Mouse (Mus musculus): ENCODE results near the gene Clasp1. TPM values are rescaled to one million over a fixed set of nuclear protein-coding genes. Genes with fewer than 3 reads are reported as not detected.
A peak's percentile ranks its signal among the peaks of the same experiment; 100 is the strongest.

Clasp1 gene
- polyA plus RNA-seq, 1 experiment = 12.8 TPM

DNA sequence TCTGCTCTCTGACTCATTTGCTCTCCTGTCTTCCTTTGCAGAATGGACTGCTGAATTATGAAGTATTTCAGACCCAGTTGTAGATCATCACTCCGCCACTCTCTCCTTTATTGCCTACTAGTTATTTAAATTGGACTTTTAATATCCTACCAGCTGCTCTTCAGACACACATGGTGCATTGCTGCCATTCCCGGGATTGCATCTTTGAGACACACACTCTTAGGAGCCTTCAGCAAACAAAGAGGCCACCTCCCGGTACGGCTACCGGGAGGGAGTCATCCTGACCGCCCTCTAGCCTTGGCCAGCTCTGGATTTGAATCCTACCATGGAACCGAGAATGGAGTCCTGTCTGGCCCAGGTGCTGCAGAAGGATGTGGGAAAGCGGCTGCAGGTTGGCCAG, 30.5 kb downstream of the Clasp1 start:
- Histone ChIP-seq H3K36me3 (ENCODE audit: control insufficient read depth, insufficient read depth, low read length) (no peaks in the 10 kb centered on the region), H3K27ac (ENCODE audit: insufficient read depth, low read depth, low read length) (no peak overlapping the region), H3K4me3 (ENCODE audit: insufficient read depth, low read depth, low read length) (no peak overlapping the region), H3K27me3 (replicated peaks; ENCODE audit: control insufficient read depth, insufficient read depth, low read length) (no peaks in the 10 kb centered on the region), H3K4me1 (ENCODE audit: control insufficient read depth, insufficient read depth, low read length) (peaks cover 3% of the 10 kb centered on the region; the same call in 1 of the 2 replicates)
- 86% methylated on average over 8 of the region's 8 CpGs for WGBS
- TF ChIP-seq CTCF (conservative IDR thresholded peaks at IDR 0.05; ENCODE audit: insufficient read depth, insufficient read length, low read depth, low read length) = no peak
- no peak for TF ChIP-seq POLR2A (IDR thresholded peaks at IDR 0.05; ENCODE audit: low read depth, low read length)
- no peak for DNase-seq

DNA sequence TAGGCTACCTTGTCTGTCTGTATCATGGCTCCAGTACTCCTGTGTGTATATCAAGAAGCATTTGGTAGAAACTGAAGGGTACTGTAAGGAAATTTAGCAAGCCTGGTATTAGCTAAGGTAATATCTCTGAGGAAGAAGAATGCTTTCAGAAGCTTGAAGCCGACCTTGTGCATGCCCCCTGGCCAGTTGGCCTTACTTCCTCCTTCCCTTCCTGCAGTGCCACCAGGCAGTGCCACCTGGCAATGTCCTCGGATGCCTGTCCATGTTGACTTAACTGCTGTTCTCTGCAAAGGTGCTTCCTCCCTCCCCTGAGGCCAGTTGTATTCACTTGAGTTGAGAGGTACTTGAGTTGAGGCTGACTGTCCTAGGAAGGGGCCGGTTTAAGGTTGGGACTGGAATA, 32.3 kb downstream of the Clasp1 start:
- DNase-seq = no peak
- WGBS = 42% methylated on average over 3 of the region's 3 CpGs
- H3K4me1 ChIP-seq (ENCODE audit: control insufficient read depth, insufficient read depth, low read length) = peaks cover 3% of the 10 kb centered on the region; the same call in 1 of the 2 replicates
- H3K27me3 ChIP-seq (replicated peaks; ENCODE audit: control insufficient read depth, insufficient read depth, low read length) = no peaks in the 10 kb centered on the region
- H3K36me3 ChIP-seq (ENCODE audit: control insufficient read depth, insufficient read depth, low read length) = no peaks in the 10 kb centered on the region
- TF ChIP-seq CTCF (conservative IDR thresholded peaks at IDR 0.05; ENCODE audit: insufficient read depth, insufficient read length, low read depth, low read length) (no peak), POLR2A (IDR thresholded peaks at IDR 0.05; ENCODE audit: low read depth, low read length) (no peak)
- no peak overlapping the region for H3K4me3 ChIP-seq (ENCODE audit: insufficient read depth, low read depth, low read length)
- no peak overlapping the region for H3K27ac ChIP-seq (ENCODE audit: insufficient read depth, low read depth, low read length)

DNA sequence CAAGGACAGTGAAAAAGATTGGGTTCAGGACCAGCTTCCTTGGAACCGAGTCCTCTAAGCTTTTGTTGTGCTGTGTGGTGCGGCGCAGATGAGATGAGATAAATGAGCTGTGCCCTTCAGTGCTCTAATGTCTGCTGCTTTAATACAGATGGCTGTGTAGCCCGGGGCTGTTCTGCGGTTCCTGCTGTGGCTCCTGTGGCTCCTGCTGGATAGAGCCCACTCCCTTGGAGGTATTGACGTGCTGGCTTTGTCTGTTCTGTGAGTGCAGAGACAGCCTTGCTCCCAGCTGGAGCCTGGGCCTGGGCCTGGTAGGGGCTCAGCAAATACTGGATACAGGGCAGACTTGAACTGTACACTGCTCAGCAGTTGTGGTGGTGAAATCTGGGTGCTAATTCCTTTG, 34.0 kb downstream of the Clasp1 start:
- no peak overlapping the region for H3K27ac ChIP-seq (ENCODE audit: insufficient read depth, low read depth, low read length)
- WGBS = 85% methylated on average over 6 of the region's 6 CpGs
- no peaks in the 10 kb centered on the region for H3K36me3 ChIP-seq (ENCODE audit: control insufficient read depth, insufficient read depth, low read length)
- no peak for DNase-seq
- peaks cover 3% of the 10 kb centered on the region; the same call in 1 of the 2 replicates for H3K4me1 ChIP-seq (ENCODE audit: control insufficient read depth, insufficient read depth, low read length)
- H3K27me3 ChIP-seq (replicated peaks; ENCODE audit: control insufficient read depth, insufficient read depth, low read length) = no peaks in the 10 kb centered on the region
- no peak overlapping the region for H3K4me3 ChIP-seq (ENCODE audit: insufficient read depth, low read depth, low read length)
- TF ChIP-seq POLR2A (IDR thresholded peaks at IDR 0.05; ENCODE audit: low read depth, low read length) (no peak), CTCF (conservative IDR thresholded peaks at IDR 0.05; ENCODE audit: insufficient read depth, insufficient read length, low read depth, low read length) (no peak)

DNA sequence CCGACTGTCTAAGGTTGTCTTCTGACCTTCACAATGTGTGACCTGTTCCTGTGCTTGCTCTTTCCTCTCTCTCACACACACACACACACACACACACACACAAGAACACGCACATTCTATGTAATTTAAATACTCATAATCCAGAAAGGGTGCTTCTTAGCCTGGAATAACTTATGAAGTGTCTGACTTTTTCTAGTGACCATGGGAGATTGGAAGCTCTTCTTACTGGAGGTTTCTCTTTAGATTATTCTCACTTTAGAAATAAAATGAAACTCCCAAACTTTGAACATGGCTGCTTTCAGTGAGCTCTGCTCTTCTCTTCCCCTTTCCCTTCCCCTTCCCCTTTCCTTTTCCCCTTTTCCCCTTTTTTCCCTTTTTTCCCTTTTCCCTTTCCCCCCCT, 37.1 kb downstream of the Clasp1 start:
- no peak for TF ChIP-seq CTCF (conservative IDR thresholded peaks at IDR 0.05; ENCODE audit: insufficient read depth, insufficient read length, low read depth, low read length)
- TF ChIP-seq POLR2A (IDR thresholded peaks at IDR 0.05; ENCODE audit: low read depth, low read length) = no peak
- Histone ChIP-seq H3K27ac (ENCODE audit: insufficient read depth, low read depth, low read length) (no peak overlapping the region), H3K4me3 (ENCODE audit: insufficient read depth, low read depth, low read length) (no peak overlapping the region), H3K36me3 (ENCODE audit: control insufficient read depth, insufficient read depth, low read length) (no peaks in the 10 kb centered on the region), H3K4me1 (ENCODE audit: control insufficient read depth, insufficient read depth, low read length) (peaks cover 3% of the 10 kb centered on the region; the same call in 1 of the 2 replicates), H3K27me3 (replicated peaks; ENCODE audit: control insufficient read depth, insufficient read depth, low read length) (no peaks in the 10 kb centered on the region)
- DNase-seq = no peak
- 92% methylated on average over 2 of the region's 2 CpGs for WGBS

DNA sequence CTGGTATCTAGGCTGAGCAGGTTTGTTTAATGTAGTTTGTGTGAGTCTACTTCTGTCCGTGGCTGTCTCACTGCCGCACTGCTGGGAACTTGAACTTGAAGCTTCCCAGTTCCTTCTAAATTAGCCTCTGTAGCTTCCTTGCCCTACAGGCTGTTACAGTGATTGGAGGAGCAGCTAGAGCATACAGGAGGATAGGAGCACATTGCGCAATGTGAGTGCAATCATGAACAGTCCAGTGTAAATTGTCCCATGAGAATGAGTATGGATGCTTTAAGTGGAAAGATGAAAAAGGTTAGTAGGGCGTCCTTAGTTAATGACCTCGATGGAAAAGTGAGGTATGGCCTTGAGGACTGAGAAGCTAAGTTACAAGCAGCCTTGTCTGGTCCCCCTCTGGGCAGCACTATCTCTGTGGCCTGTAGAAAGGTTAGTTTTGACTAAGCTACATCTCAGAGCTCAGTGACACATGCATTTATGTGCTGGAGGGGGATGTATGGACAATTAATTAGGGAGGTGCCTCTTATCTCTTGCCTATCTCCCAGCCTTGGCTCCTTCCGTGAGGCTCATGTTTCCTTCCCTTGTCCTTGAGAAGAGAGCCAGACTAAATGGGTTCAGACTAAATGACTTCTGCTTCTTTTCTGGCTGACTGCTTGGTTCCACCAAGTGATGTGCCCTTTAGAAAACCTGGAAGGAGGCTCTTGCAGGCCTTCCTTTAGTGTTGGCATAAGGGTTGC, 39.7 kb downstream of the Clasp1 start:
- Histone ChIP-seq H3K4me1 (ENCODE audit: control insufficient read depth, insufficient read depth, low read length) (no peaks in the 10 kb centered on the region; the same call in 1 of the 2 replicates), H3K36me3 (ENCODE audit: control insufficient read depth, insufficient read depth, low read length) (no peaks in the 10 kb centered on the region), H3K27me3 (replicated peaks; ENCODE audit: control insufficient read depth, insufficient read depth, low read length) (no peaks in the 10 kb centered on the region), H3K27ac (ENCODE audit: insufficient read depth, low read depth, low read length) (no peak overlapping the region), H3K4me3 (ENCODE audit: insufficient read depth, low read depth, low read length) (no peak overlapping the region)
- TF ChIP-seq CTCF (conservative IDR thresholded peaks at IDR 0.05; ENCODE audit: insufficient read depth, insufficient read length, low read depth, low read length) (no peak), POLR2A (IDR thresholded peaks at IDR 0.05; ENCODE audit: low read depth, low read length) (no peak)
- 79% methylated on average over 6 of the region's 6 CpGs for WGBS
- no peak for DNase-seq

DNA sequence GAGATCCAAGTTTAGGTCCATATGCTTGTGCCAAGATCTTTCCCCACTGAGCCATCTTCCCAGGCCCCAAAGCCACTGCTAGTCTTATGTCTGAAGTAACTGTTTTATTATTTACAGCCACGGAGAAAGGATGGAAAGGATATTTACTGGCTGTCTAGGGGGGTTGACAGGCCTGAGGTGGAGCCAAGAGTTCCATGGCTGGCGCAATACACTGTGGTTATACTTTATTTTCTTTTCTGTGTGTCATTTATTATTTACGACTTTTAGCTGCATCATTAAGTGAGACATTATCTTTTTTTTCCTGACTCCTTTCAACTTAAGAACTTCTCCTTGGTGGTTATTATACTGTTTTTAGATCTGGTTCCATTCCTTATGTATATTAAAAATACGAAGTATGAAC, 42.7 kb downstream of the Clasp1 start:
- Histone ChIP-seq H3K27ac (ENCODE audit: insufficient read depth, low read depth, low read length) (no peak overlapping the region), H3K27me3 (replicated peaks; ENCODE audit: control insufficient read depth, insufficient read depth, low read length) (no peaks in the 10 kb centered on the region), H3K36me3 (ENCODE audit: control insufficient read depth, insufficient read depth, low read length) (no peaks in the 10 kb centered on the region), H3K4me3 (ENCODE audit: insufficient read depth, low read depth, low read length) (no peak overlapping the region), H3K4me1 (ENCODE audit: control insufficient read depth, insufficient read depth, low read length) (no peaks in the 10 kb centered on the region; the same call in 1 of the 2 replicates)
- WGBS = 77% methylated on average over 4 of the region's 4 CpGs
- DNase-seq = no peak
- TF ChIP-seq CTCF (conservative IDR thresholded peaks at IDR 0.05; ENCODE audit: insufficient read depth, insufficient read length, low read depth, low read length) (no peak), POLR2A (IDR thresholded peaks at IDR 0.05; ENCODE audit: low read depth, low read length) (no peak)

DNA sequence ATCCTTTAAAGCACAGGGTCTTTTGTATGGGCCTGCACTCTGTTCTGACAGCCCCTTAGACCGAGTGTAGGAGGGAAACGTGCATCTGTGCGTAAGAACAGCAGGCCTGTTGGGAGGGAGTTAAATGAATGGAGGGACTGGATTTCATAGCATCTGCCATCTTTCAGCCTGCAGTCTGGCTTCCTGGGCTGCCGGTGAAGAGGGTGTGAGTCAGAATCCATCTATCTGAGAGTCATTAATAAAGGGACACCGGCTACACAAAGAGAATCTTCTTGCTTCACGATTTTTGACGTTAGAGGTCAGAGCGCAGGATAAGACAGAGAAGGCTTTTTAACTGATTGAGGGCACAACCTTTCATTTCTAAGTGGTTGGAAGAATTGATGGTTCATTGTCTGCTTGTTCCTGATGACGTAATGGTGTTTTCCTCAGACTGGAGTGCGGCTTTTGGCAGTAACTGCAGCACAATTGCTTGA, 46.2 kb downstream of the Clasp1 start:
- no peaks in the 10 kb centered on the region; the same call in 1 of the 2 replicates for H3K4me1 ChIP-seq (ENCODE audit: control insufficient read depth, insufficient read depth, low read length)
- H3K4me3 ChIP-seq (ENCODE audit: insufficient read depth, low read depth, low read length) = no peak overlapping the region
- TF ChIP-seq CTCF (conservative IDR thresholded peaks at IDR 0.05; ENCODE audit: insufficient read depth, insufficient read length, low read depth, low read length) (no peak), POLR2A (IDR thresholded peaks at IDR 0.05; ENCODE audit: low read depth, low read length) (no peak)
- no peaks in the 10 kb centered on the region for H3K27me3 ChIP-seq (replicated peaks; ENCODE audit: control insufficient read depth, insufficient read depth, low read length)
- H3K36me3 ChIP-seq (ENCODE audit: control insufficient read depth, insufficient read depth, low read length) = no peaks in the 10 kb centered on the region
- DNase-seq = peak; percentile 55
- WGBS = 60% methylated on average over 10 of the region's 10 CpGs
- H3K27ac ChIP-seq (ENCODE audit: insufficient read depth, low read depth, low read length) = no peak overlapping the region
